Mouse (Mus musculus) embryonic facial prominence, embryonic 15.5 days (tissue): ENCODE results near the gene Ybx3. TPM values are rescaled to one million over a fixed set of nuclear protein-coding genes. Genes with fewer than 3 reads are reported as not detected.

Experiments
- ATAC-seq: fragments of 200-750 bp; cut with Nextera tagmentation; 2 replicates; pipeline ENCODE4 v1.8.0; 2017; ENCODE audit warnings: low read depth, moderate TSS enrichment; ENCODE audit not compliant: insufficient number of reproducible peaks, low FRiP score, low TSS enrichment
- H3K27ac ChIP-seq: fragments of 300-500 bp; sonication (generic); replicated peaks from 2 replicates; pipeline ENCODE4 v1.5.1; 2015; ENCODE audit warnings: mild to moderate bottlenecking, inconsistent platforms
- H3K27me3 ChIP-seq: fragments of 300-500 bp; sonication (generic); 2 replicates; pipeline ENCODE4 v1.6.1; 2015; ENCODE audit warnings: inconsistent platforms
- H3K36me3 ChIP-seq: fragments of 300-500 bp; sonication (generic); 2 replicates; pipeline ENCODE4 v1.6.1; 2015; ENCODE audit warnings: mild to moderate bottlenecking, inconsistent platforms
- H3K4me1 ChIP-seq: fragments of 300-500 bp; sonication (generic); 2 replicates; pipeline ENCODE4 v1.6.1; 2015; ENCODE audit warnings: inconsistent platforms
- H3K4me2 ChIP-seq: fragments of 300-500 bp; sonication (generic); replicated peaks from 2 replicates; pipeline ENCODE4 v1.6.1; 2015; ENCODE audit warnings: mild to moderate bottlenecking, inconsistent platforms
- H3K4me3 ChIP-seq: fragments of 300-500 bp; sonication (generic); replicated peaks from 2 replicates; pipeline ENCODE4 v1.5.1; 2015; ENCODE audit warnings: mild to moderate bottlenecking, inconsistent platforms
- H3K9ac ChIP-seq: fragments of 300-500 bp; sonication (generic); 2 replicates; pipeline ENCODE4 v1.6.1; 2015; ENCODE audit warnings: inconsistent platforms
- H3K9me3 ChIP-seq: fragments of 300-500 bp; sonication (generic); replicated peaks from 2 replicates; pipeline ENCODE4 v1.6.1; 2016; ENCODE audit warnings: inconsistent platforms
- WGBS: fragments of 180-500 bp; shearing (Covaris S2); methylation state at CpG from one replicate; pipeline ENCODE4 v1.1.7; 2015; 5-methylcytosine and 5-hydroxymethylcytosine counted together
- polyA plus RNA-seq: library from polyadenylated mRNA; unstranded; fragments of >200 nt; fragmentation: Nextera tagmentation; extraction: Ambion mirVana; gene quantifications from 2 replicates; pipeline ENCODE4 v1.2.1, GENCODE M21; 2015

The Ybx3 gene
- polyA plus RNA-seq, 1 experiment from 2014 or later = 58.9 TPM

- H3K4me1 ChIP-seq = no peaks in the 10 kb centered on the region
- no peak overlapping the region for H3K4me2 ChIP-seq
- 80% methylated on average over 4 of the region's 4 CpGs for WGBS
- H3K9ac ChIP-seq = no peak overlapping the region
- no peaks in the 10 kb centered on the region for H3K27me3 ChIP-seq
- H3K36me3 ChIP-seq = no peaks in the 10 kb centered on the region
- H3K4me3 ChIP-seq = no peak overlapping the region
- H3K27ac ChIP-seq = no peak overlapping the region
- no peaks in the 10 kb centered on the region for H3K9me3 ChIP-seq
- ATAC-seq = no peak
Measured at GRCm38 (mm10) chr6:131405174-131405573, 16.9 kb upstream of the Ybx3 start.

GRCm38 (mm10) chr6:131404260-131404659 lies 16.0 kb upstream of the Ybx3 start:
- Histone ChIP-seq H3K4me1 (no peaks in the 10 kb centered on the region), H3K4me2 (no peak overlapping the region), H3K27ac (no peak overlapping the region), H3K4me3 (no peak overlapping the region), H3K27me3 (no peaks in the 10 kb centered on the region), H3K9ac (no peak overlapping the region), H3K9me3 (no peaks in the 10 kb centered on the region), H3K36me3 (no peaks in the 10 kb centered on the region)
- no peak for ATAC-seq
- WGBS = 70% methylated on average over 3 of the region's 3 CpGs

- Histone ChIP-seq H3K9me3 (no peaks in the 10 kb centered on the region), H3K27ac (0 out of 2 replicates have a peak overlapping the region, but pooled peaks have one; percentile 2), H3K4me3 (no peak overlapping the region), H3K36me3 (no peaks in the 10 kb centered on the region), H3K4me2 (no peak overlapping the region), H3K27me3 (no peaks in the 10 kb centered on the region), H3K4me1 (no peaks in the 10 kb centered on the region), H3K9ac (no peak overlapping the region)
- ATAC-seq = no peak
- 60% methylated on average over 2 of the region's 2 CpGs for WGBS
Measured at GRCm38 (mm10) chr6:131403036-131403435, 14.8 kb upstream of the Ybx3 start.

- ATAC-seq = no peak
- H3K4me1 ChIP-seq = no peaks in the 10 kb centered on the region
- no peak overlapping the region for H3K4me2 ChIP-seq
- 0 out of 2 replicates have a peak overlapping the region, but pooled peaks have one; percentile 2 for H3K27ac ChIP-seq
- no peak overlapping the region for H3K4me3 ChIP-seq
- no peaks in the 10 kb centered on the region for H3K27me3 ChIP-seq
- H3K36me3 ChIP-seq = no peaks in the 10 kb centered on the region
- H3K9ac ChIP-seq = no peak overlapping the region
- no peaks in the 10 kb centered on the region for H3K9me3 ChIP-seq
Measured at GRCm38 (mm10) chr6:131402606-131403005, 14.3 kb upstream of the Ybx3 start.

- H3K27me3 ChIP-seq = no peaks in the 10 kb centered on the region
- H3K4me1 ChIP-seq = no peaks in the 10 kb centered on the region
- H3K4me2 ChIP-seq = no peak overlapping the region
- WGBS = 85% methylated on average over 2 of the region's 2 CpGs
- no peak for ATAC-seq
- no peak overlapping the region for H3K27ac ChIP-seq
- H3K36me3 ChIP-seq = no peaks in the 10 kb centered on the region
- no peaks in the 10 kb centered on the region for H3K9me3 ChIP-seq
- no peak overlapping the region for H3K9ac ChIP-seq
- H3K4me3 ChIP-seq = no peak overlapping the region
Measured at GRCm38 (mm10) chr6:131401259-131401658, 13.0 kb upstream of the Ybx3 start.

GRCm38 (mm10) chr6:131396650-131397049 lies 8.4 kb upstream of the Ybx3 start:
- no peaks in the 10 kb centered on the region for H3K9me3 ChIP-seq
- no peak overlapping the region for H3K4me2 ChIP-seq
- H3K27me3 ChIP-seq = no peaks in the 10 kb centered on the region
- 54% methylated on average over 1 of the region's 1 CpGs for WGBS
- H3K4me1 ChIP-seq = no peaks in the 10 kb centered on the region
- no peak for ATAC-seq
- H3K36me3 ChIP-seq = no peaks in the 10 kb centered on the region
- H3K9ac ChIP-seq = no peak overlapping the region
- no peak overlapping the region for H3K4me3 ChIP-seq
- no peak overlapping the region for H3K27ac ChIP-seq

GRCm38 (mm10) chr6:131393873-131394660 lies 5.8 kb upstream of the Ybx3 start:
- no peaks in the 10 kb centered on the region for H3K9me3 ChIP-seq
- ATAC-seq = no peak
- 77% methylated on average over 4 of the region's 4 CpGs for WGBS

GRCm38 (mm10) chr6:131387221-131388039 lies 846 bp downstream of the Ybx3 start:
- under 1% methylated on average over 43 of the region's 43 CpGs for WGBS
- Histone ChIP-seq H3K4me2 (peak overlapping the region; percentile 77), H3K4me1 (peaks cover 32% of the 10 kb centered on the region), H3K27me3 (no peaks in the 10 kb centered on the region), H3K4me3 (peak overlapping the region; percentile 76), H3K36me3 (no peaks in the 10 kb centered on the region), H3K9me3 (no peaks in the 10 kb centered on the region), H3K9ac (peak overlapping the region; percentile 85), H3K27ac (peak overlapping the region; percentile 93)
- peak; percentile 67 for ATAC-seq

More at GRCm38 (mm10) chr6:131393873-131394660, 5.8 kb upstream of the Ybx3 start:
- H3K27me3 ChIP-seq = no peaks in the 10 kb centered on the region
- H3K27ac ChIP-seq = no peak overlapping the region
- no peaks in the 10 kb centered on the region for H3K4me1 ChIP-seq
- no peaks in the 10 kb centered on the region for H3K36me3 ChIP-seq
- H3K4me3 ChIP-seq = no peak overlapping the region
- no peak overlapping the region for H3K4me2 ChIP-seq
- no peak overlapping the region for H3K9ac ChIP-seq

GRCm38 (mm10) chr6:131386416-131387019 lies 1.8 kb downstream of the Ybx3 start:
- no peak for ATAC-seq
- H3K4me3 ChIP-seq = peak overlapping the region; percentile 76
- peak overlapping the region; percentile 93 for H3K27ac ChIP-seq
- H3K9ac ChIP-seq = 0 out of 2 replicates have a peak overlapping the region, but pooled peaks have one; percentile 85
- H3K4me1 ChIP-seq = peaks cover 39% of the 10 kb centered on the region
- no peaks in the 10 kb centered on the region for H3K36me3 ChIP-seq
- WGBS = 44% methylated on average over 9 of the region's 9 CpGs
- peak overlapping the region; percentile 77 for H3K4me2 ChIP-seq
- H3K9me3 ChIP-seq = no peaks in the 10 kb centered on the region
- H3K27me3 ChIP-seq = no peaks in the 10 kb centered on the region

GRCm38 (mm10) chr6:131385469-131385868 lies 2.8 kb downstream of the Ybx3 start:
- 84% methylated on average over 1 of the region's 1 CpGs for WGBS
- H3K9me3 ChIP-seq = no peaks in the 10 kb centered on the region
- ATAC-seq = no peak

GRCm38 (mm10) chr6:131383713-131384330 lies 4.5 kb downstream of the Ybx3 start:
- Histone ChIP-seq H3K4me3 (no peak overlapping the region), H3K9me3 (no peaks in the 10 kb centered on the region), H3K27me3 (no peaks in the 10 kb centered on the region), H3K4me1 (peaks cover 37% of the 10 kb centered on the region), H3K9ac (no peak overlapping the region), H3K27ac (peak overlapping the region; percentile 44), H3K4me2 (peak overlapping the region; percentile 15; the same call in 1 of the 2 replicates), H3K36me3 (peaks cover 18% of the 10 kb centered on the region)
- ATAC-seq = no peak
- WGBS = 28% methylated on average over 6 of the region's 6 CpGs

More at GRCm38 (mm10) chr6:131385469-131385868, 2.8 kb downstream of the Ybx3 start:
- H3K9ac ChIP-seq = no peak overlapping the region
- H3K36me3 ChIP-seq = 0 out of 2 replicates have a peak, but pooled peaks cover 3% of the 10 kb centered on the region
- no peak overlapping the region; the same call in 1 of the 2 replicates for H3K4me2 ChIP-seq
- no peak overlapping the region for H3K27ac ChIP-seq
- peaks cover 39% of the 10 kb centered on the region for H3K4me1 ChIP-seq
- no peaks in the 10 kb centered on the region for H3K27me3 ChIP-seq
- H3K4me3 ChIP-seq = no peak overlapping the region
